ENCODE assay signal across 20 mouse cellular contexts in genomic region chr4:142064582-142065228, GRCm38 (mm10). TPM values are rescaled to one million over a fixed set of nuclear protein-coding genes. Genes with fewer than 3 reads are reported as not detected.
DNase-seq lines count a peak whose midpoint lies in the region; ATAC-seq and TF ChIP-seq lines count a peak whose summit lies in the region.
"Had no signal": no experiment of that assay in that cellular context is flagged by ENCODE, and none has a peak within 500 bp of the region (broad histone marks: within the 10 kb centered on the region; RNA-seq: fewer than 3 reads in every experiment).

No protein-coding gene starts in this region.

- H3K27me3 ChIP-seq in heart, embryonic 10.5 days (ENCODE audit: insufficient read depth, poor library complexity, severe bottlenecking): no peaks in the 10 kb centered on the region
- no peaks in the 10 kb centered on the region for H3K27me3 ChIP-seq in liver, adult 2 months (ENCODE audit: control insufficient read depth, insufficient read depth, low read length)
- peaks cover 48% of the 10 kb centered on the region for H3K27me3 ChIP-seq in liver, embryonic 12.5 days (replicated peaks)
- peaks cover 21% of the 10 kb centered on the region for H3K27me3 ChIP-seq in limb, embryonic 10.5 days (ENCODE audit: low read depth, poor library complexity, severe bottlenecking)
- H3K27me3 ChIP-seq: embryonic facial prominence, embryonic 15.5 days; Patski had no signal

- no peaks in the 10 kb centered on the region for H3K9me3 ChIP-seq in heart, embryonic 10.5 days
- H3K9me3 ChIP-seq in liver, embryonic 12.5 days (replicated peaks): no peaks in the 10 kb centered on the region
- no peaks in the 10 kb centered on the region for H3K9me3 ChIP-seq in limb, embryonic 10.5 days (replicated peaks)
- H3K9me3 ChIP-seq: embryonic facial prominence, embryonic 15.5 days; limb, embryonic 12.5 days; midbrain, embryonic 10.5 days had no signal

- DNase-seq in heart, embryonic 10.5 days (ENCODE audit: low spot score): no peak
- no peak for DNase-seq in heart, postnatal 14 days
- no peak for DNase-seq in liver, adult 2 months (ENCODE audit: extremely low read depth, low read depth, low spot score)
- peak; percentile 64 for DNase-seq in ES-CJ7 (ENCODE audit: low read depth, low spot score)
- no peak for DNase-seq in limb, embryonic 10.5 days (ENCODE audit: low spot score)
- no peak for DNase-seq in left cerebral cortex, adult 9 months (ENCODE audit: low spot score in 2 of 2)
- DNase-seq in embryo, embryonic 9.5 days (ENCODE audit: extremely low spot score): no peak
- DNase-seq: B cell, adult 2 months; cerebellum, postnatal 14 days; thymus, postnatal 14 days had no signal

- H3K4me1 ChIP-seq in heart, embryonic 10.5 days: peaks cover 57% of the 10 kb centered on the region
- peaks cover 18% of the 10 kb centered on the region for H3K4me1 ChIP-seq in liver, adult 2 months (ENCODE audit: control insufficient read depth, insufficient read depth, low read length)
- peaks cover 47% of the 10 kb centered on the region for H3K4me1 ChIP-seq in liver, embryonic 12.5 days
- peaks cover 81% of the 10 kb centered on the region for H3K4me1 ChIP-seq in limb, embryonic 10.5 days

- no peak overlapping the region for H3K9ac ChIP-seq in liver, adult 2 months (ENCODE audit: low read depth, low read length)
- H3K9ac ChIP-seq in liver, embryonic 12.5 days: no peak overlapping the region; the same call in 1 of the 2 replicates
- H3K9ac ChIP-seq: embryonic facial prominence, embryonic 15.5 days; limb, embryonic 12.5 days had no signal

- no peak for TF ChIP-seq CTCF in liver, adult 2 months (IDR thresholded peaks at IDR 0.05; ENCODE audit: low read depth, low read length)

- 0 out of 2 replicates have a peak overlapping the region, but pooled peaks have one; percentile 1 for H3K27ac ChIP-seq in heart, embryonic 10.5 days
- peak overlapping the region; percentile 22 for H3K27ac ChIP-seq in liver, adult 2 months (replicated peaks; ENCODE audit: insufficient read depth, low read depth, low read length)
- no peak overlapping the region for H3K27ac ChIP-seq in liver, embryonic 12.5 days
- H3K27ac ChIP-seq in limb, embryonic 10.5 days: peak overlapping the region; percentile 26; the same call in 1 of the 2 replicates
- H3K27ac ChIP-seq: limb, embryonic 12.5 days; macrophage; midbrain, embryonic 10.5 days had no signal

- WGBS in heart, embryonic 10.5 days: 88% methylated on average over 11 of the region's 11 CpGs
- WGBS in liver, adult 2 months: 83% methylated on average over 11 of the region's 11 CpGs
- 73% methylated on average over 11 of the region's 11 CpGs for WGBS in liver, embryonic 12.5 days (ENCODE audit: insufficient replicate concordance)
- 92% methylated on average over 11 of the region's 11 CpGs for WGBS in limb, embryonic 10.5 days

- no peak for TF ChIP-seq POLR2A in liver, adult 2 months (IDR thresholded peaks at IDR 0.05; ENCODE audit: extremely low read depth, insufficient read depth, low read length)

- intact Hi-C loops in heart, postnatal 14 days (cut with DNase I): no loop called here

- no peak overlapping the region for H3K4me2 ChIP-seq in liver, embryonic 12.5 days
- H3K4me2 ChIP-seq: embryonic facial prominence, embryonic 15.5 days; limb, embryonic 12.5 days had no signal

- no peak overlapping the region for H3K4me3 ChIP-seq in heart, embryonic 10.5 days
- no peak overlapping the region for H3K4me3 ChIP-seq in liver, adult 2 months (ENCODE audit: insufficient read depth, low read depth, low read length)
- no peak overlapping the region for H3K4me3 ChIP-seq in liver, embryonic 12.5 days
- H3K4me3 ChIP-seq in limb, embryonic 10.5 days: no peak overlapping the region
- H3K4me3 ChIP-seq: embryonic facial prominence, embryonic 15.5 days; limb, embryonic 12.5 days; midbrain, embryonic 10.5 days had no signal

- H3K36me3 ChIP-seq in heart, embryonic 10.5 days: no peaks in the 10 kb centered on the region
- H3K36me3 ChIP-seq in liver, adult 2 months (ENCODE audit: control insufficient read depth, insufficient read depth, low read length): no peaks in the 10 kb centered on the region
- peaks cover 3% of the 10 kb centered on the region; the same call in 1 of the 2 replicates for H3K36me3 ChIP-seq in liver, embryonic 12.5 days
- H3K36me3 ChIP-seq in limb, embryonic 10.5 days: no peaks in the 10 kb centered on the region
- H3K36me3 ChIP-seq: embryonic facial prominence, embryonic 15.5 days; limb, embryonic 12.5 days; midbrain, embryonic 10.5 days had no signal

- ATAC-seq in liver, embryonic 12.5 days: no peak
- ATAC-seq: activated CD4-positive, CD25-positive, alpha-beta regulatory T cell, adult 4 months; forebrain, embryonic 16.5 days; hindbrain, embryonic 16.5 days; Patski had no signal

- H3K79me2 ChIP-seq in liver, adult 2 months (ENCODE audit: control insufficient read depth, insufficient read depth, low read length): peaks cover 7% of the 10 kb centered on the region; the same call in 1 of the 2 replicates

RNA-seq across cellular contexts. Expression of gene Tmem51, which starts 19.4 kb away (rescaled TPM):
- 21.0 and 25.9 TPM in 2 replicates for polyA plus RNA-seq in heart, embryonic 10.5 days (2016; fragmentation: Nextera tagmentation; extraction: Ambion mirVana)
- total RNA-seq in heart, postnatal 14 days (2021): 10 to 100 TPM; 12.0 to 12.7 TPM
- total RNA-seq in liver, adult 2 months (2014; rRNA removed): 4.1 and 6.8 TPM in 2 replicates
- 4.0 and 13.3 TPM in 2 replicates for polyA plus RNA-seq in liver, adult 2 months (2012; rRNA removed)
- polyA plus RNA-seq in liver, embryonic 12.5 days (2016; fragmentation: Nextera tagmentation; extraction: Ambion mirVana): 14.0 and 15.5 TPM in 2 replicates
- 7.0 and 10.8 TPM in 2 replicates for polyA plus RNA-seq in limb, embryonic 10.5 days (2016; fragmentation: Nextera tagmentation; extraction: Ambion mirVana)

RNA-seq across cellular contexts. Expression of gene Fhad1, which starts 49.8 kb away (rescaled TPM):
- 3.4 and 5.2 TPM in 2 replicates for polyA plus RNA-seq in heart, embryonic 10.5 days (2016; fragmentation: Nextera tagmentation; extraction: Ambion mirVana)
- total RNA-seq in heart, postnatal 14 days (2021): under 1 TPM; 0.17 to 0.48 TPM
- 0.40 and 2.4 TPM in 2 replicates for total RNA-seq in liver, adult 2 months (2014; rRNA removed)
- polyA plus RNA-seq in liver, adult 2 months (2012; rRNA removed): 0.06 and 0.41 TPM in 2 replicates
- polyA plus RNA-seq in liver, embryonic 12.5 days (2016; fragmentation: Nextera tagmentation; extraction: Ambion mirVana): 0.61 and 0.96 TPM in 2 replicates
- 0.19 and 0.24 TPM in 2 replicates for polyA plus RNA-seq in limb, embryonic 10.5 days (2016; fragmentation: Nextera tagmentation; extraction: Ambion mirVana)
- total RNA-seq: hematopoietic stem cell, adult 5-6 weeks had no signal
